Mouse (Mus musculus) lung, embryonic 14.5 days (tissue): Measurements from ENCODE around the gene Mfsd13b. TPM values are rescaled to one million over a fixed set of nuclear protein-coding genes. Genes with fewer than 3 reads are reported as not detected.
"Not testable (repeated sequence)": the region's sequence is repeated elsewhere in the genome, so short reads cannot be mapped to it uniquely, and the experiment has no call there.

Source experiments
- ATAC-seq: fragments of 200-750 bp; cut with Nextera tagmentation; 2 replicates; pipeline ENCODE4 v1.8.0; 2017; ENCODE audit warnings: mild to moderate bottlenecking, moderate TSS enrichment, moderate library complexity; ENCODE audit not compliant: insufficient read depth
- DNase-seq: peaks from one replicate; pipeline ENCODE4 v3.0.0-alpha.2; 2015
- H3K27ac ChIP-seq: fragments of 300-500 bp; sonication (generic); 2 replicates; pipeline ENCODE4 v1.5.1; 2014; ENCODE audit warnings: low read depth, mild to moderate bottlenecking, moderate library complexity
- H3K27me3 ChIP-seq: fragments of 300-500 bp; sonication (generic); 2 replicates; pipeline ENCODE4 v1.6.1; 2014; ENCODE audit warnings: low read length, control low read depth; ENCODE audit not compliant: insufficient read depth
- H3K36me3 ChIP-seq: fragments of 300-500 bp; sonication (generic); 2 replicates; pipeline ENCODE4 v1.6.1; 2014; ENCODE audit warnings: control low read depth; ENCODE audit not compliant: insufficient read depth
- H3K4me1 ChIP-seq: fragments of 300-500 bp; sonication (generic); 2 replicates; pipeline ENCODE4 v1.6.1; 2014; ENCODE audit warnings: antibody characterized with exemption, control low read depth; ENCODE audit not compliant: insufficient read depth
- H3K4me2 ChIP-seq: fragments of 300-500 bp; sonication (generic); 2 replicates; pipeline ENCODE4 v1.6.1; 2014; ENCODE audit warnings: mild to moderate bottlenecking
- H3K4me3 ChIP-seq: fragments of 300-500 bp; sonication (generic); 2 replicates; pipeline ENCODE4 v1.5.1; 2014; ENCODE audit warnings: low read depth, low read length
- H3K9ac ChIP-seq: fragments of 300-500 bp; sonication (generic); 2 replicates; pipeline ENCODE4 v1.6.1; 2014
- H3K9me3 ChIP-seq: fragments of 300-500 bp; sonication (generic); 2 replicates; pipeline ENCODE4 v1.6.1; 2016; ENCODE audit warnings: low read depth, low read length, control low read depth
- CTCF ChIP-seq: IDR thresholded peaks from 2 replicates; pipeline ENCODE4 v1.5.1; 2016; ENCODE audit warnings: antibody characterized with exemption, low read depth
- WGBS: fragments of 180-500 bp; shearing (Covaris S2); extraction: QIAGEN DNeasy Blood & Tissue Kit; methylation state at CpG from one replicate; pipeline ENCODE4 v1.1.7; 2014; 5-methylcytosine and 5-hydroxymethylcytosine counted together
- polyA plus RNA-seq: library from polyadenylated mRNA; unstranded; fragments of >200 nt; fragmentation: Nextera tagmentation; extraction: Ambion mirVana; gene quantifications from 2 replicates; pipeline ENCODE4 v1.2.1, GENCODE M21; 2014

Gene Mfsd13b
- polyA plus RNA-seq, 1 experiment from 2014 or later: not detected

DNA sequence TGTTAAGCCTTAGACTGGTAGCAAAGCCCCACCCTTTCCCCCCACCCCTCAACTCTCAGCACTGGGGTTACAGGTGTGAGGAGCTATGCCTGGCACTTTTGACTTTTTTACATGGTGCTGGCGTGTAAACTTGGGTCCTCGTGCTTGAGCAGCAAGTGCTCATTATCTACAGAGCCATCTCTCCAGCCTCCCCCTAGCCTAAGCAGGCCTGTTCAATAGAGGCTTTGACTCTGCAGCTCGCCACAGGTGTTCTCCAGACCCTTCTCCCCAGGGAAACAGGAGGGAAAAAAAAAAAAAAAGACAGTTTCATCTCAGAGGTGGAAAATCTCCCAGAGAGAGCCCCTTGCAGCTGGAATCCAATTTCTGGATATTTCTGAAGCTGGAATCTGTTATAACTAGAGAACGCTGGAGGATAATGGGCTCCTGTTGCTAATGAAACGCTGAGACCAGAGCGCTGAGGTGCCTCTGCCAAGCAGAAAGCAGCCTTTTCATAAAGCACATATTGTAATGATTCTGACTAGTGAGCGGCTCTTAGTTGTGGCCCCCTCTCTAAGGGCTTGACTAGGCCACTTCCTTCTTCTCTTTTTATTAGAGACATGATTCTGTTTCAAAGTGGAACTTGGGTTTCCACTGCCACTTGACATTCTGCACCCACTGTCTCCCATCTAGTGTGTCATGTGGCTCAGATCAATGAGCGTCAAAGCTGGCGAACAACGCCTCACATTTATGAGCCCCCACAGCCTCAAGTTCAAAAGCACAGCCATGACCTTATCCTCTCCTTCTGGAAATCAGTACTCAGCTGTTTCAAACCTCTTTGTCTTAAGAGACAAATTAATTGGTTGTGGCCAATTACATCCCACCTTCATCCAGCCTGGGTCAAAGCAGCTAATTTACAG, 29.7 kb downstream of the Mfsd13b start:
- no peak for TF ChIP-seq CTCF
- H3K9ac ChIP-seq: no peak overlapping the region
- H3K36me3 ChIP-seq: no peaks in the 10 kb centered on the region
- peaks cover 4% of the 10 kb centered on the region; the same call in 1 of the 2 replicates for H3K27me3 ChIP-seq
- no peak overlapping the region for H3K4me2 ChIP-seq
- ATAC-seq: no peak
- 63% methylated on average over 10 of the region's 10 CpGs for WGBS
- no peak overlapping the region for H3K27ac ChIP-seq
- no peaks in the 10 kb centered on the region for H3K4me1 ChIP-seq
- H3K4me3 ChIP-seq: no peak overlapping the region
- no peaks in the 10 kb centered on the region for H3K9me3 ChIP-seq
- DNase-seq: no peak

DNA sequence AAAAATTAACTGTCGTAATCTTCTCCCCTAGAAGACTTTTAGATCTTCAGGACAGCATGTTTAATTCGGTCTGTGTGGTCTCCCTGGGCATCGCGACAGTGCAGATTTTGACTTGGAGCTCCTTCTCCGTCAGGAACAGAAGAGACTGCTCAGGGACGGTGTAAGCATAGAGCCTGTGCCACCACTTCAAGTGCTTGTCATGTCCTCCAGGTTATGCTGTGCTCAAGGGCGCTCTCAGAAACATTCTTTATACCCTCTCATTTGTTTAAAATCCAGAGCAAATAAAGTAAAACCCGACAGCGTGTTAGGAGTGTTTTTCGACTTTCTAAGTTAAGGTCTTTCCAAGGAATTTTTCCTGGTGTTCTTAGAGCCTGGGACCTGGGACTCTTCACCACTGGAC, 32.2 kb downstream of the Mfsd13b start:
- no peaks in the 10 kb centered on the region for H3K36me3 ChIP-seq
- H3K27ac ChIP-seq: no peak overlapping the region
- H3K4me3 ChIP-seq: no peak overlapping the region
- H3K4me2 ChIP-seq: no peak overlapping the region
- DNase-seq (peak; percentile 8), ATAC-seq (peak; percentile 70; the same call in 1 of the 2 replicates)
- H3K4me1 ChIP-seq: no peaks in the 10 kb centered on the region
- 63% methylated on average over 10 of the region's 10 CpGs for WGBS
- no peaks in the 10 kb centered on the region for H3K9me3 ChIP-seq
- no peak overlapping the region for H3K9ac ChIP-seq
- no peak for TF ChIP-seq CTCF
- peaks cover 4% of the 10 kb centered on the region; the same call in 1 of the 2 replicates for H3K27me3 ChIP-seq

DNA sequence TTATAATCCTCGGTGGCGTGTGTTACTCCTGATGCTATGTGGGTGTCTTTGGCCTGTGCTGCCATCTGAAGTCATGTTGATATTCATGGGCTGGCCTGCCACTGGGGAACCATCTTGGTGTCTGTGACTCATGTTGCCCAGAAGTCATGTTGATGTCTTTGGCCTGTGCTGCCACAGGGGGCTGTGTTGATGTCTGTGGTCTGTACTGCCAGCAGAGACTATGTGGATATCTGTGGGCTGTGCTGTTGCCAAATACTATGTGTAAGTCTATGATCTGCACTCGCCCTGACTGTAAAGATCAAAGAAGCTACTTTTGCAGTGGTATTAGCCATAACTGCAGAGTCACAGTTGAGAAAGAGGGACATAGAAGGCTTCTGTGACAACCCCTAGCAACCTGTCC, 36.5 kb downstream of the Mfsd13b start:
- no peaks in the 10 kb centered on the region for H3K9me3 ChIP-seq
- no peaks in the 10 kb centered on the region for H3K36me3 ChIP-seq
- H3K27ac ChIP-seq: no peak overlapping the region
- no peak overlapping the region for H3K4me2 ChIP-seq
- no peak overlapping the region for H3K4me3 ChIP-seq
- ATAC-seq: no peak
- H3K9ac ChIP-seq: no peak overlapping the region
- no peaks in the 10 kb centered on the region for H3K27me3 ChIP-seq
- no peaks in the 10 kb centered on the region for H3K4me1 ChIP-seq
- 80% methylated on average over 3 of the region's 3 CpGs for WGBS
- no peak for DNase-seq
- TF ChIP-seq CTCF: no peak

DNA sequence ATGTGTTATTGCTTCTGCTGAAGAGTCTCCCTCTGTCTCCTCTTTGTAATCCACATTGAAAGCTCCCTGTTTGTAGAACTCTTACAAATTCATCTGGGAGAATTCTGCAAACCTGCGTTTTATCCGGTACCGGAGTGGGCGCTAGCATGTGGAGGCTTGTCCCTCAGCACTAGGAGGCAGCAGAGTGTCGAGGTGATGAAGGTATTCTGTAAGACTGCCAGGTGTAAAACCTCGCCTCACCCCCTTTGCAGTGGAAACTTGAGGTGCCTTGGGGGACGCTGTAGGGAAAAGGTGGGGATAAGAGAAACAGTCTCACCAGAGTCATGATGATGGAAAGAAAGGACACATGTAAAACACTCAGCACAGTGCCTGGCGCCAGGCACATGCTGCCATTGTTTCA, 38.0 kb downstream of the Mfsd13b start:
- peak; percentile 15 for DNase-seq
- H3K27me3 ChIP-seq: no peaks in the 10 kb centered on the region
- H3K27ac ChIP-seq: no peak overlapping the region
- H3K4me2 ChIP-seq: no peak overlapping the region
- H3K9me3 ChIP-seq: no peaks in the 10 kb centered on the region
- peak; percentile 46 for TF ChIP-seq CTCF
- H3K4me1 ChIP-seq: no peaks in the 10 kb centered on the region
- WGBS: 34% methylated on average over 8 of the region's 8 CpGs
- H3K4me3 ChIP-seq: no peak overlapping the region
- H3K36me3 ChIP-seq: no peaks in the 10 kb centered on the region
- H3K9ac ChIP-seq: no peak overlapping the region
- ATAC-seq: no peak

DNA sequence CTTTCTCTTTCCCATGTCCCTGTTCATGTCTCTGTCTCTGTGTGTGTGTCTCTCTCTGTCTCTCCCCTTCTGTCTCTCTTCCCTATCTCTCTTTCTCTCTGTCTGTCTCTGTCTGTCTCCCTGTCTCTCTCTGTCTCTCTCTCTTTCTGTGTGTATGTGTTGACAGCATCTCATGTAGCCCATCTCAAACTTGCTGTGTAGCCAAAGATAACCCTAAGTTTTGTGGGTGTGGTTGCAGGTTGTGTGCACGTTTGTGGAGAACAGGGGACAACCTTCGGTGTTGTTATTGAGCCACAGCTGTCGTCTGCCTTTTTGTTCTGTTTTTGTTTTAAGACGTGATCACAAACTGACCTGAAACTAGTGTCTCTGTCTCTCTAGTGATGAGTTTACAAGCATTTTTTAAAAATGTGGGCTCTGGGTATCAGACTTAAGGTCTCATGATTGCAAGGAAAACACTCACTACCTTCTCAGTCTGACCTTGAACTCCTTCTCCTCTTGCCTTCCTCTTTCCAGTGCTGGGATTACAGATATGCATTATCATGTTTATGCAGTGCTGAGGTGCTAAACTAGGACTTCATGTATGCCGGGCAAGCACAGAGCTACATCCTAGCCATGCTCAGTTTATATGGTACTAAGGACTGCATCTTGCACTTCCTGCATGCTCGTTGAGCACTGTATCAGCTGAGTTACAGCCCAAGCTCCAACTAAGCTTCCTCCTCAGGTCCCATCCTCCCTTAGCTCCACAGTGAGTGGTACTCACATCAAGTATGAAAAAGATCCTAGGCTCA, 43.1 kb downstream of the Mfsd13b start:
- H3K4me3 ChIP-seq: no peak overlapping the region
- no peak for DNase-seq
- WGBS: 54% methylated on average over 6 of the region's 6 CpGs
- no peaks in the 10 kb centered on the region for H3K4me1 ChIP-seq
- no peaks in the 10 kb centered on the region for H3K27me3 ChIP-seq
- H3K36me3 ChIP-seq: no peaks in the 10 kb centered on the region
- no peak for ATAC-seq
- no peak overlapping the region for H3K9ac ChIP-seq
- H3K27ac ChIP-seq: no peak overlapping the region
- H3K9me3 ChIP-seq: no peaks in the 10 kb centered on the region
- no peak for TF ChIP-seq CTCF
- no peak overlapping the region for H3K4me2 ChIP-seq

DNA sequence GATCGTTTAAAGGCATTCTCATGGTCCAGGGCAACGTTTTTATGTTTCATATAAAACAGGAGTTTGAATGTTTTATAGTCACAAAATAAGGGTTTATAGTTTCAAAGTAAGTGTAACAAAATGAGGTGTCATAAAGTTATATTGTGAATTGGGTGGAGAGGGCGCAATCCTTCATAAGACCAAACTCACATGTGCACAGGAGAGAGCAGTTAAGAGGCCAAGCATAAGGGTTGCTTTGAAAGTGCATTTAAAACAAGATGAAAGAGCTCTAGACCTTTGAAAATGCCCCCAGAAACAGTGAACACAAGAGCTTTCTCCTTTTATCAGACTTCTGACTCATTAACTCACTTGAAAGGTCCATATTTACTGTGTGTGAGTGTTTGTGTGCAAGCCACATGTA, 44.0 kb downstream of the Mfsd13b start:
- 53% methylated on average over 3 of the region's 3 CpGs for WGBS
- H3K9ac ChIP-seq: no peak overlapping the region
- DNase-seq (no peak), ATAC-seq (no peak)
- H3K27ac ChIP-seq: no peak overlapping the region
- H3K36me3 ChIP-seq: no peaks in the 10 kb centered on the region
- no peak overlapping the region for H3K4me2 ChIP-seq
- no peak overlapping the region for H3K4me3 ChIP-seq
- H3K27me3 ChIP-seq: no peaks in the 10 kb centered on the region
- TF ChIP-seq CTCF: no peak
- H3K9me3 ChIP-seq: no peaks in the 10 kb centered on the region
- no peaks in the 10 kb centered on the region for H3K4me1 ChIP-seq

DNA sequence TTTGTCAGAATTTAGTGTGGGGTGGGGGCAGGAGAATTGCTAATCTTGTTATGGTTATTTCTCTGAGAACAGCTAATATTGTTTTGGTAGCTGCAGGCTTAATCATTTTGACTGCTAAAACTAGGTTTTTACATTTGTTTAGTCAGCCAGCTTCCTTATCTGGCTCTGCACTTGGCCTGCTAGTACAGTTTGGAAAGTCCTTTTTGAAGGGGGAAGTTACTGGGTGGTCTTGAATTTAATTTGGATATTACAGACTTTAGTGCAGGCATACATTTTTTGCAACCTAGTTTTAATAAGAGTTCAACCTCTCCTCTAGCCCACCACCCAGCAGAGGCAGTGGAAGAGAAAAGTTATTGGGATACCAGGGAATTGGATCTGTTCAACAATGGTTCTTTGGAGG, 47.6 kb downstream of the Mfsd13b start:
- ATAC-seq, H3K9me3 ChIP-seq, H3K4me2 ChIP-seq, H3K36me3 ChIP-seq, H3K27me3 ChIP-seq, DNase-seq, H3K4me3 ChIP-seq, H3K4me1 ChIP-seq, H3K9ac ChIP-seq, H3K27ac ChIP-seq: not testable (repeated sequence)
